Mouse (Mus musculus): ENCODE measurements around the gene Ndufb10. TPM values are rescaled to one million over a fixed set of nuclear protein-coding genes. Genes with fewer than 3 reads are reported as not detected.

The Ndufb10 gene
- polyA plus RNA-seq (2012; ENCODE audit: insufficient read depth, low replicate concordance): 519 and 729 TPM in 2 replicates

DNA sequence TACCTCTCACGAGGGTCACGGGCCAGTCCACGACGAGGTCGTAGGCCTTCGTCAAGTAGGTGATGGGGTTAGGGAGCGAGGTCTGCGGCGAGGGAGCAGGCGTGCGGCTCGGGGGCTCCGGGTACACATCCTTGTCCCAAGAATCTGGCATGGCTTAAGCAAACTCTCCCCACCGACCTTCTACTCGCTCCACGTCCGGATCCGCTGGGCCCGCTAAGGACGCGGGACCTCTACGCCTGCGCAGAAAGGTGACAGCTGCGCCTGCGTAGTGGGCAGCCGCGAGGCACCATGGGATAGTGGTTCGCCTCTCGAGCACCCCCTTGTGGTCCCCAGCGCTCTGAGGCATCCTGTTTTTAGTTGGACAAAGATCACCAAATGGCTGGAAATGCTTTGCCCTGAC is at the start of gene Ndufb10:
Gene Ndufb10 (minus strand): TSS at position 295 of the 400 bp plus-strand sequence.
- Histone ChIP-seq H3K4me1 (peaks cover 48% of the 10 kb centered on the region), H3K36me3 (replicated peaks; ENCODE audit: low read length) (peaks cover 19% of the 10 kb centered on the region), H3K4me3 (replicated peaks) (peak within 1 kb of the TSS; percentile 100), H3K27me3 (replicated peaks) (peaks cover 4% of the 10 kb centered on the region), H3K9me3 (no peaks in the 10 kb centered on the region)
- TF ChIP-seq FLI1 (IDR thresholded peaks at IDR 0.05; ENCODE audit: low read length) (no peak), GATA1 (IDR thresholded peaks at IDR 0.05; ENCODE audit: borderline replicate concordance, low read length) (no peak)

DNA sequence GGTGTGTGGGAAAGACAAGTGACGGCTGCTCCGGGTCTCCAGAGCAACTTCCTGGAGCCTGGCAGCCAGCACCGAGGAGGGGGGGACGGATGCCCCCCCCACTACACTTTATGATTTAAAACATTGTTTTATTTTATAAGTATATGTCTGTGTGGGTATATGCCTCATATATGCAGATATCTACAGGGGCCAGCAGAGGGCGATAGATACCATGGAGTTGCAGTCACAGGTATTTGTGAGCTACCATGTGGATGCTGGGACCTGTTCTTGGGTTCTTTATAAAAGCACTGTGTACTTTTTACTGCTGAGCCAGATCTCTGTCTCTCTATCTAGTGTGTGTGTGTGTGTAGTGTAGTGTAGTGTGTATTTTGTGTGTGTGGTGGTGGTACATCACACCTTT is 49.0 kb upstream of the Ndufb10 start:
- TF ChIP-seq FLI1 (IDR thresholded peaks at IDR 0.05; ENCODE audit: low read length): no peak
- no peak for TF ChIP-seq GATA1 (IDR thresholded peaks at IDR 0.05; ENCODE audit: borderline replicate concordance, low read length)
- Histone ChIP-seq H3K4me1 (peaks cover 16% of the 10 kb centered on the region), H3K4me3 (replicated peaks) (no peak overlapping the region), H3K9me3 (peaks cover 4% of the 10 kb centered on the region; the same call in 1 of the 2 replicates), H3K36me3 (replicated peaks; ENCODE audit: low read length) (no peaks in the 10 kb centered on the region), H3K27me3 (replicated peaks) (peaks cover 37% of the 10 kb centered on the region)

DNA sequence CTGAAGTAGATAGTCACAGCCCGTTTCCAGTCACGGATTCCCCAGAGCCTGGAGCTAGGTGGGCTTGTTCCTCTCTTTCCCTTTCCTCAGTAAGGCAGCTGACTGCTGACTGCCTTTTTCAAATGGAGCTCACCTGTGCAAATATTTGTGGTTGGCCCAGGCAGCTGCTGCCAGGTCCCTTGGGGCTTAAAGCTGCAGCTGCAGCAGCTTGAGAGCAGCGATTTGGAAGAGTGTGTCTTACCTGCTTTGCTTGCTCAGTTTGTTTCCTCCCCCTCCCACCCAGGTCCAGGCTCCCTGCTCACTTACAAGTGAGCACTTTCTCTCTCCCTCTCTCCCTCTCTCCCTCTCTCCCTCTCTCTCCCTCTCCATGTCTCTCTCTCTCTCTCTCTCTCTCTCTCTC is 44.9 kb upstream of the Ndufb10 start:
- no peaks in the 10 kb centered on the region for H3K36me3 ChIP-seq (replicated peaks; ENCODE audit: low read length)
- H3K27me3 ChIP-seq (replicated peaks): peaks cover 61% of the 10 kb centered on the region
- TF ChIP-seq FLI1 (IDR thresholded peaks at IDR 0.05; ENCODE audit: low read length): no peak
- TF ChIP-seq GATA1 (IDR thresholded peaks at IDR 0.05; ENCODE audit: borderline replicate concordance, low read length): no peak
- H3K4me1 ChIP-seq: peaks cover 44% of the 10 kb centered on the region
- H3K4me3 ChIP-seq (replicated peaks): no peak overlapping the region
- peaks cover 4% of the 10 kb centered on the region; the same call in 1 of the 2 replicates for H3K9me3 ChIP-seq

DNA sequence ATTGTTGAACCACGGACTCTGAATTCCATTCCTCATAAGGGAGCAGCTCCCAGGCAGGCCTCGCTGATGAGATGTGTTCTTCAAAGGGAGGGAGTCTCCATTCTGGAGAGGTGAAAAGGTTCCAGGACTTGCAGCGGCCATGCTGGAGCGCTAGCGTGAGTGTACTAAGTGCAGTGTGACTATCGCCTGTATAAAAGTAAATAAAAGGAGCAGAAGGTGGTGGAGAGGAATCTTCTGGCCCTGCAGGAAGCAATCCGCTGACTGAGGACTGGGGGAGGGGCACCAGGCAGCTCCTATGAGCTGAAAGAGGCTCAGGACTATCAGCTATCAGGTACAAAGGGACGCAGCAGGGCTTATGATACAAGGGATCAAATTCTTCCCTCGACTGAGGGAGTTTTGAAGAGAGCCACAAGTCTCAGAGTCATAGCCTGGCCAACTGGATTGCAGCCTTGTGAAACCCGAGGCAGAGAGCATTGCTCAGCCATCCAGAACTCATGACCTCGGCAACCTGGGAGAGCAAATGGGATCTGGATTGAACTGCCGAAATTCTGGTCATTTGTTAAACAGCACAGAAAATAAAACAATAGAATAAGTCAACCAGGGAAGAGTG is 42.1 kb upstream of the Ndufb10 start:
- Histone ChIP-seq H3K9me3 (no peaks in the 10 kb centered on the region), H3K4me3 (replicated peaks) (no peak overlapping the region), H3K4me1 (peaks cover 55% of the 10 kb centered on the region), H3K36me3 (replicated peaks; ENCODE audit: low read length) (no peaks in the 10 kb centered on the region), H3K27me3 (replicated peaks) (peaks cover 69% of the 10 kb centered on the region)
- TF ChIP-seq FLI1 (IDR thresholded peaks at IDR 0.05; ENCODE audit: low read length) (no peak), GATA1 (IDR thresholded peaks at IDR 0.05; ENCODE audit: borderline replicate concordance, low read length) (no peak)

DNA sequence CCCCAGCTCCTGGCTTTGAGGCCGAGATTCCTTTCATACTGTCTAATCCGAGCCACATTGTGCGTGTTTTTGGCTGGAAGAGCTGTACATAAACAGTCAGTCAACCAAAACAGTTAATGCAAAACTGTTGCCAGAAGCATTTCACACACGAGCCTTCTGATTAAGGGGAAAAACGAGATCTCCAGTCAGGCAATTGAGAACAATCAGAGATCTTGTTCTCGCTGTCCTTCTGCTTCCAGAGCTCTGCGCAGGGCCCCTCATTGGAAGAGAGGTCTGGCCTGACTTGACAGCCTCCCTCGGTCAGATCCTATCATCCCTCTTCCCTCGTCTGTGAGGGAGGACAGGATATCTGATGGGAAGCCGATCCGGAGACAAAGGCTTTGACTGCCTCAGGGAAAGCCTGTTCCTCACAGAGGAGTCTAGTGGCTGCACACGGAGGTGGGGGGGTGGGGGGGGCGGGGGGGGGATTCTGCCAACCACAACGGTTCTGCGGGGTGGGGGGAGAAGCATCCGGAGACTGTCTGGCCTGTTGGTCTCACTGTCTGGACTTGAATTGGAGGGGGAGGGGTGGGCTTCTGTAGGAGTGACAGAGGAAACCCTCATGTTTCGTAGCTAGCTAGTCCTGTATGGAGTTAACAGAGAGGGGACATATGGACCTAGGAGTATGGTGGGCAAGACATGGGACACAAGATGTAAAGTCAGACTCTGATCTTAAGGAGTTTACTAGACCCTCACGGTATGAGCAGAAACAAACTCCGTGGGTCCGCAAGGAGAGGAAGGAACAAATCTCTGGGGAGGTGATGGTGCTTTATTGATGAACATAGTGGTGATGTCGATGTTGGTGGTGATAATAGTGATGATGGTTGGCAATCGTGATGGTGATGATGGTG is 41.0 kb upstream of the Ndufb10 start:
- no peak for TF ChIP-seq GATA1 (IDR thresholded peaks at IDR 0.05; ENCODE audit: borderline replicate concordance, low read length)
- no peak for TF ChIP-seq FLI1 (IDR thresholded peaks at IDR 0.05; ENCODE audit: low read length)
- no peaks in the 10 kb centered on the region for H3K9me3 ChIP-seq
- peaks cover 80% of the 10 kb centered on the region for H3K27me3 ChIP-seq (replicated peaks)
- H3K36me3 ChIP-seq (replicated peaks; ENCODE audit: low read length): no peaks in the 10 kb centered on the region
- peaks cover 55% of the 10 kb centered on the region for H3K4me1 ChIP-seq
- peak overlapping the region; percentile 56 for H3K4me3 ChIP-seq (replicated peaks)

DNA sequence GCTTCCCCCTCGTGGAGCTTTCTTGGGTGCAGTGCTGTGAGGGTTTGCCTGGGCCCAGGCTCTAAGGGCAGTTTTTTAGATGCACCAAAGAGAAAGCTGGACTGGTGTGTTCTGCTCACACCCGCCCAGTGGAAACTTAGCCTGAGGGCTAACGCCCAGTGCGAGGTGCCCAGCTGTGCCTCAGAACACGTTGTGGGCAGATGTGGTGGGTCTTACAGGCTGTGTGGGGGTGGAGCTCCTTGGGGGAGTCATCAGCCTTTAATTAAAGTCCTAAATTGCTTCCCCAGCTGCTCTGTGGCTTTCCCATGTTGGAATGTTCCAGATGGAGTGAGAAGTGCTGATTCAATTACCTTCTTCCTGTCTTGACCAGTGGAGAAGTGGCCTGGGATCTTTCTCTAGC is 36.8 kb upstream of the Ndufb10 start:
- Histone ChIP-seq H3K27me3 (replicated peaks) (peaks cover 84% of the 10 kb centered on the region), H3K9me3 (no peaks in the 10 kb centered on the region), H3K4me3 (replicated peaks) (no peak overlapping the region), H3K4me1 (peaks cover 23% of the 10 kb centered on the region), H3K36me3 (replicated peaks; ENCODE audit: low read length) (no peaks in the 10 kb centered on the region)
- no peak for TF ChIP-seq GATA1 (IDR thresholded peaks at IDR 0.05; ENCODE audit: borderline replicate concordance, low read length)
- no peak for TF ChIP-seq FLI1 (IDR thresholded peaks at IDR 0.05; ENCODE audit: low read length)

DNA sequence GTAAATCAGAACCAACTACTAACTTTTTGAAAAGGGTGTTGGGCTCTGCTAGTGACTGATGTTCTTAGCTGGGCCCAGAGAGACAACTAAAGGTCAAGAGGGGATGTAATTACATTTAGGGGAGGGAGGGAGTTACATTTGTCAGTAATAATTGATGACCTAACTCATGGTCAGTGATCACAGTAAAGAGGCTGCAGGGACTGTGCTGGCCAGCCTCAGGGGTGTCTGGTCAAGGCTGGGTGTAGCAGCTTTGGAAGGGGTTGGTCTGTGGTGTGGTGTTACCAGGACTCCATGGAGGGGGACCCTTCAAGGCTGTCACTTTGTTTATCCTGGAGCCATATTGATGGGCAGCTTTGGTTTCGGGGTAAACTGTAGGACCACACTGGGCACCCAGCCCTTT is 33.1 kb upstream of the Ndufb10 start:
- Histone ChIP-seq H3K27me3 (replicated peaks) (peaks cover 93% of the 10 kb centered on the region), H3K36me3 (replicated peaks; ENCODE audit: low read length) (no peaks in the 10 kb centered on the region), H3K4me3 (replicated peaks) (no peak overlapping the region), H3K9me3 (no peaks in the 10 kb centered on the region), H3K4me1 (peaks cover 29% of the 10 kb centered on the region)
- TF ChIP-seq GATA1 (IDR thresholded peaks at IDR 0.05; ENCODE audit: borderline replicate concordance, low read length): no peak
- no peak for TF ChIP-seq FLI1 (IDR thresholded peaks at IDR 0.05; ENCODE audit: low read length)

DNA sequence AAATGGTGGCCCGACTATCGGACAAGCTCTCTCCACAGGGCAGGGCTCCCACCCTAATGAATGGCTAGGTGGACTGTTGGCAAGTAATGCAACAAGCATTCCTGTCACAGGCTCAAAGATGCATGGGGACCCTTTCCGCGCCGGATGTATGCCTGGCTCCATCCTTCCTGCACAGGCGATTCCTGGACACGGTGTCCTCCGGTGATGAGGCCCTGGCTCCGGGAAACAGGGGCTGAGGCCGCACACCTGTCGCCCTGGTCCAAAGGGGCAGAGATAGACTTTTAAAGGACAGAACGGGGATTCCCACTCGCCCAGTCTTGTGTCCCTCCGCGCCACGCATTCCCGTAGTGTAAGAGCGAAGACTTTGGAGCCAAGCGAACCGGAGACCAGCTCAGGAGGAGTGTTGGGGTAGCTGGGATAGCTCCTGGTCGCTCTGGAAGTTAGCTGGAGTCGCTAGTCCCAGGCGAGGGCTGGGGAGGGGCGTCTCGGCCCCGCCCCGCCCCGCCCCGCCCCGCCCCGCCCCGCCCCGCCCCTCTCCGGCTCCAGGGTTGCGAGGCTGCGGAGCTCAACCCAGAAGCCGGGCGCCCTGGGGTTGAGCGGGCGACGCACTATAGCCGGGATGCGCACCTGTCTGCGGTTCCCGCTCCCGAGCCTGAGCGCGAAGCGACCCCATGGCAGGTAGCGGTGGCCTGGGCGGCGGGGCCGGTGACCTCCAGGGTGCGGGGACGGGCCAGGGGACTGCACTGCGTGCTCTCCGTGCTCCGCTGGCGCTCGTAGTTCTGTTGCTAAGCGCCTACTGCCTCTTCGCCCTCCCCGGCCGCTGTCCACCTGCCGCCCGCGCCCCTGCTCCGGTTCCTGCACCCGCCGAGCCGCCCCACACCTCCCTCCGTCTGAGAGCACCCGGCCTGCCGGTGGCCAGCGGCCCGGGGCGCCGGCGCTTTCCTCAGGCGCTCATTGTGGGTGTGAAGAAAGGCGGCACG is 28.4 kb upstream of the Ndufb10 start, which contains the start of gene Hs3st6:
Gene Hs3st6 (plus strand): TSS at position 574 of the 980 bp plus-strand sequence.
- peaks cover 38% of the 10 kb centered on the region for H3K4me1 ChIP-seq
- no peaks in the 10 kb centered on the region for H3K36me3 ChIP-seq (replicated peaks; ENCODE audit: low read length)
- TF ChIP-seq FLI1 (IDR thresholded peaks at IDR 0.05; ENCODE audit: low read length) (no peak), GATA1 (IDR thresholded peaks at IDR 0.05; ENCODE audit: borderline replicate concordance, low read length) (no peak)
- H3K27me3 ChIP-seq (replicated peaks): peaks cover 93% of the 10 kb centered on the region
- no peaks in the 10 kb centered on the region for H3K9me3 ChIP-seq
- peak within 1 kb of the TSS; percentile 90 for H3K4me3 ChIP-seq (replicated peaks)

DNA sequence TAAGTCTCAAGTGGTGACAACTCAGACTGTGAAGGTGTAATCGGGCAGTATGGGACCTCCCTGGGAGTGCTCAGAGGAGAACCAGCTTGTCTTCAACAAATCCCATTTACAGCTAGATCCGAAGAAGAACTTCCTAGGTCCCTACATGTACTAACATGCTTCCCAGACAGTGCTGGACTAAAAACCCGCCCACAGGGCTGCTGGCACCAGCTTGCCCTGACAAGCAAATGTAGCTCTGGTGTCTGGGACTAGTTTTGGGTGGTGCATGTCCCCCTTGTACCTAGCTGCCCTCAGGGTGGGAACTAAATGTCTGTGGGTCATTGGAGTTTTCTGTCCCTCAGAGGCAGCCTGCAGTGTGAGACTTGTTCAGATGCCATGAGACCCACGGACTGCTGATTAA is 27.2 kb upstream of the Ndufb10 start:
- H3K27me3 ChIP-seq (replicated peaks): peaks cover 92% of the 10 kb centered on the region
- TF ChIP-seq FLI1 (IDR thresholded peaks at IDR 0.05; ENCODE audit: low read length): no peak
- no peak for TF ChIP-seq GATA1 (IDR thresholded peaks at IDR 0.05; ENCODE audit: borderline replicate concordance, low read length)
- H3K4me3 ChIP-seq (replicated peaks): no peak overlapping the region

More for the DNA sequence above, 27.2 kb upstream of the Ndufb10 start:
- Histone ChIP-seq H3K9me3 (no peaks in the 10 kb centered on the region), H3K36me3 (replicated peaks; ENCODE audit: low read length) (no peaks in the 10 kb centered on the region), H3K4me1 (peaks cover 38% of the 10 kb centered on the region)
